Mouse (Mus musculus) olfactory bulb, adult 2 months (tissue): ENCODE results near the gene Cask.

ENCODE experiments used
- CTCF ChIP-seq: fragments of 200-500 bp; IDR thresholded peaks from 2 replicates; pipeline ENCODE4 v1.5.1; 2012; ENCODE audit warnings: low read depth, mild to moderate bottlenecking, low read length, moderate library complexity; ENCODE audit not compliant: insufficient read depth
- POLR2A ChIP-seq: fragments of 200-500 bp; IDR thresholded peaks from 2 replicates; pipeline ENCODE4 v1.6.1; 2012; ENCODE audit warnings: mild to moderate bottlenecking, low read depth, low read length, moderate library complexity; ENCODE audit not compliant: insufficient read depth

- TF ChIP-seq POLR2A (no peak), CTCF (no peak)
Measured at GRCm38 (mm10) chrX:13574872-13575271, 276.3 kb downstream of the Cask start.
